Mouse (Mus musculus) erythroblast, embryonic 14.5 days (primary cell): ENCODE results near the gene Gnaz.

Source experiments
- GATA1 ChIP-seq: IDR thresholded peaks from 2 replicates; pipeline ENCODE4 v1.6.1; 2012; ENCODE audit warnings: low read length, inconsistent platforms, mixed read lengths
- TAL1 ChIP-seq: IDR thresholded peaks from 3 replicates; pipeline ENCODE4 v1.6.1; 2012; ENCODE audit warnings: low read length, inconsistent platforms, mixed read lengths

- TF ChIP-seq GATA1 (no peak), TAL1 (no peak)
Observed at GRCm38 (mm10) chr10:74978056-74978455, 11.1 kb downstream of the Gnaz start.
